Comparison of ENCODE assay signal across 10 mouse cellular contexts in the genomic region with DNA sequence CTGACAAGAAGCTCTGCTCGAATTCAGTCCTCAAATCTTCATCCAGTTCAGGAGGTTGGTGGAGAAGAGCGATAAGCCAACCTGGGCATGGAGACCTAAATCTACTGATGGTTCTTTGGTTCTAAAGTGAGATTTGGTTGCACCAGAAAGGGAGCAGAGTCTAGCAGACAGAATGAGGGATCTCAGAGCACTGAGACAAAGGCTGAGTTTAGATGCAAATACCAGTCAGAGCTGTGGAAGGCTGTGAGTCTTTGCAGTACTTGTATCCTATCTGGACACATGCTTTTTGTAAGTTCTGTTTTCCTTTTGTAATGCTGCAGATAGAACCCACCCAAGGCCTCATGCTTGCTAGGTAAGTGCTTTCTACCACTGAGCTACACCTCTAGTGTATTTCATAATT. TPM values are rescaled to one million over a fixed set of nuclear protein-coding genes. Genes with fewer than 3 reads are reported as not detected.
A peak's percentile ranks its signal among the peaks of the same experiment; 100 is the strongest.
DNase-seq lines count a peak whose midpoint lies in the region; ATAC-seq and TF ChIP-seq lines count a peak whose summit lies in the region.
"Had no signal": no experiment of that assay in that cellular context is flagged by ENCODE, and none has a peak within 500 bp of the region (broad histone marks: within the 10 kb centered on the region; RNA-seq: fewer than 3 reads in every experiment).

No protein-coding gene starts in this region.

- 0 out of 2 replicates have a peak overlapping the region, but pooled peaks have one; percentile 18 for H3K4me2 ChIP-seq in intestine, embryonic 15.5 days (replicated peaks)
- no peak overlapping the region for H3K4me2 ChIP-seq in intestine, postnatal 0 days (replicated peaks; ENCODE audit: low read depth)
- H3K4me2 ChIP-seq in embryonic facial prominence, embryonic 11.5 days (ENCODE audit: low read depth, low read length): peak overlapping the region; percentile 30
- H3K4me2 ChIP-seq in hindbrain, embryonic 11.5 days (replicated peaks; ENCODE audit: low read depth, low read length): peak overlapping the region; percentile 31; the same call in 1 of the 2 replicates
- peak overlapping the region; percentile 70 for H3K4me2 ChIP-seq in midbrain, embryonic 13.5 days (replicated peaks)
- H3K4me2 ChIP-seq in liver, embryonic 12.5 days: no peak overlapping the region
- H3K4me2 ChIP-seq: liver, embryonic 13.5 days had no signal

- no peak for DNase-seq in embryonic facial prominence, embryonic 11.5 days (ENCODE audit: low spot score)
- no peak for DNase-seq in hindbrain, embryonic 11.5 days (ENCODE audit: low spot score)
- no peak for DNase-seq in yolk sac, embryonic 10.5 days (ENCODE audit: low spot score)
- DNase-seq in gastrocnemius, postnatal 10 days: no peak
- DNase-seq: liver, embryonic 13.5 days had no signal

- WGBS in intestine, embryonic 15.5 days: 49% methylated on average over 2 of the region's 2 CpGs
- WGBS in intestine, postnatal 0 days: 27% methylated on average over 2 of the region's 2 CpGs
- 25% methylated on average over 2 of the region's 2 CpGs for WGBS in embryonic facial prominence, embryonic 11.5 days
- 13% methylated on average over 2 of the region's 2 CpGs for WGBS in hindbrain, embryonic 11.5 days
- 3% methylated on average over 2 of the region's 2 CpGs for WGBS in midbrain, embryonic 13.5 days
- WGBS in liver, embryonic 12.5 days (ENCODE audit: insufficient replicate concordance): 33% methylated on average over 2 of the region's 2 CpGs

- no peaks in the 10 kb centered on the region for H3K9me3 ChIP-seq in intestine, embryonic 15.5 days
- H3K9me3 ChIP-seq in intestine, postnatal 0 days (ENCODE audit: control insufficient read depth): no peaks in the 10 kb centered on the region
- no peaks in the 10 kb centered on the region for H3K9me3 ChIP-seq in embryonic facial prominence, embryonic 11.5 days (replicated peaks; ENCODE audit: control insufficient read depth, low read length)
- no peaks in the 10 kb centered on the region for H3K9me3 ChIP-seq in hindbrain, embryonic 11.5 days (ENCODE audit: control insufficient read depth, low read length)
- H3K9me3 ChIP-seq in midbrain, embryonic 13.5 days: no peaks in the 10 kb centered on the region
- no peaks in the 10 kb centered on the region for H3K9me3 ChIP-seq in liver, embryonic 12.5 days (replicated peaks)
- H3K9me3 ChIP-seq: liver, embryonic 13.5 days had no signal

- no peak overlapping the region for H3K9ac ChIP-seq in intestine, embryonic 15.5 days
- no peak overlapping the region for H3K9ac ChIP-seq in intestine, postnatal 0 days (ENCODE audit: low read depth, low read length)
- H3K9ac ChIP-seq in embryonic facial prominence, embryonic 11.5 days (replicated peaks; ENCODE audit: low read length): peak overlapping the region; percentile 32; the same call in 1 of the 2 replicates
- peak overlapping the region; percentile 40 for H3K9ac ChIP-seq in hindbrain, embryonic 11.5 days (ENCODE audit: low read depth, low read length)
- H3K9ac ChIP-seq in midbrain, embryonic 13.5 days (replicated peaks): peak overlapping the region; percentile 60
- no peak overlapping the region for H3K9ac ChIP-seq in liver, embryonic 12.5 days
- H3K9ac ChIP-seq: liver, embryonic 13.5 days had no signal

- no peaks in the 10 kb centered on the region; the same call in 1 of the 2 replicates for H3K4me1 ChIP-seq in intestine, embryonic 15.5 days (replicated peaks)
- H3K4me1 ChIP-seq in intestine, postnatal 0 days (replicated peaks; ENCODE audit: control insufficient read depth, insufficient read depth, low read length): no peaks in the 10 kb centered on the region
- no peaks in the 10 kb centered on the region for H3K4me1 ChIP-seq in embryonic facial prominence, embryonic 11.5 days (ENCODE audit: control insufficient read depth, insufficient read depth, low read length)
- H3K4me1 ChIP-seq in hindbrain, embryonic 11.5 days (replicated peaks; ENCODE audit: control insufficient read depth, insufficient read depth, low read length): peaks cover 2% of the 10 kb centered on the region; the same call in 1 of the 2 replicates
- H3K4me1 ChIP-seq in midbrain, embryonic 13.5 days (replicated peaks): peaks cover 43% of the 10 kb centered on the region
- H3K4me1 ChIP-seq in liver, embryonic 12.5 days: no peaks in the 10 kb centered on the region
- H3K4me1 ChIP-seq: liver, embryonic 13.5 days had no signal

- H3K27ac ChIP-seq in intestine, embryonic 15.5 days: no peak overlapping the region
- H3K27ac ChIP-seq in intestine, postnatal 0 days (ENCODE audit: low read depth, low read length): no peak overlapping the region
- H3K27ac ChIP-seq in embryonic facial prominence, embryonic 11.5 days (replicated peaks; ENCODE audit: low read depth, low read length): peak overlapping the region; percentile 29; the same call in 1 of the 2 replicates
- peak overlapping the region; percentile 90 for H3K27ac ChIP-seq in hindbrain, embryonic 11.5 days (ENCODE audit: low read depth, low read length)
- H3K27ac ChIP-seq in midbrain, embryonic 13.5 days: peak overlapping the region; percentile 96
- no peak overlapping the region for H3K27ac ChIP-seq in liver, embryonic 12.5 days
- H3K27ac ChIP-seq: liver, embryonic 13.5 days had no signal

- no peaks in the 10 kb centered on the region for H3K27me3 ChIP-seq in intestine, embryonic 15.5 days (replicated peaks)
- no peaks in the 10 kb centered on the region for H3K27me3 ChIP-seq in intestine, postnatal 0 days (replicated peaks; ENCODE audit: control insufficient read depth, insufficient read depth, low read length)
- no peaks in the 10 kb centered on the region for H3K27me3 ChIP-seq in embryonic facial prominence, embryonic 11.5 days (ENCODE audit: control insufficient read depth, insufficient read depth, low read length)
- H3K27me3 ChIP-seq in hindbrain, embryonic 11.5 days (ENCODE audit: control insufficient read depth, insufficient read depth, low read length): no peaks in the 10 kb centered on the region
- H3K27me3 ChIP-seq in midbrain, embryonic 13.5 days: no peaks in the 10 kb centered on the region
- H3K27me3 ChIP-seq in liver, embryonic 12.5 days (replicated peaks): no peaks in the 10 kb centered on the region
- H3K27me3 ChIP-seq: liver, embryonic 13.5 days had no signal

- no peak overlapping the region for H3K4me3 ChIP-seq in intestine, embryonic 15.5 days (replicated peaks)
- no peak overlapping the region for H3K4me3 ChIP-seq in intestine, postnatal 0 days (ENCODE audit: low read depth, low read length)
- H3K4me3 ChIP-seq in embryonic facial prominence, embryonic 11.5 days (ENCODE audit: low read depth, low read length): peak overlapping the region; percentile 3; the same call in 1 of the 2 replicates
- peak overlapping the region; percentile 16 for H3K4me3 ChIP-seq in hindbrain, embryonic 11.5 days (ENCODE audit: low read depth, low read length)
- H3K4me3 ChIP-seq in midbrain, embryonic 13.5 days (replicated peaks): peak overlapping the region; percentile 37
- H3K4me3 ChIP-seq in liver, embryonic 12.5 days: no peak overlapping the region
- H3K4me3 ChIP-seq: liver, embryonic 13.5 days had no signal

- TF ChIP-seq CTCF in intestine, postnatal 0 days (IDR thresholded peaks at IDR 0.05; ENCODE audit: low read depth): no peak

- H3K36me3 ChIP-seq in intestine, embryonic 15.5 days: no peaks in the 10 kb centered on the region
- H3K36me3 ChIP-seq in intestine, postnatal 0 days (ENCODE audit: control insufficient read depth, insufficient read depth): no peaks in the 10 kb centered on the region
- no peaks in the 10 kb centered on the region for H3K36me3 ChIP-seq in embryonic facial prominence, embryonic 11.5 days (replicated peaks; ENCODE audit: control insufficient read depth, insufficient read depth, low read depth, low read length)
- no peaks in the 10 kb centered on the region for H3K36me3 ChIP-seq in hindbrain, embryonic 11.5 days (ENCODE audit: control insufficient read depth, insufficient read depth, low read length)
- no peaks in the 10 kb centered on the region for H3K36me3 ChIP-seq in midbrain, embryonic 13.5 days
- no peaks in the 10 kb centered on the region for H3K36me3 ChIP-seq in liver, embryonic 12.5 days
- H3K36me3 ChIP-seq: liver, embryonic 13.5 days had no signal

- no peak for ATAC-seq in intestine, embryonic 15.5 days
- no peak for ATAC-seq in intestine, postnatal 0 days
- ATAC-seq in embryonic facial prominence, embryonic 11.5 days (replicated peaks; ENCODE audit: insufficient number of reproducible peaks, low FRiP score, low TSS enrichment, low read depth): peak; percentile 32
- peak; percentile 51 for ATAC-seq in hindbrain, embryonic 11.5 days (ENCODE audit: low FRiP score)
- peak; percentile 68 for ATAC-seq in midbrain, embryonic 13.5 days
- no peak for ATAC-seq in liver, embryonic 12.5 days

RNA-seq across cellular contexts. Expression of gene Fez1, which starts 0.4 kb away (rescaled TPM):
- 16.5 and 16.9 TPM in 2 replicates for polyA plus RNA-seq in intestine, embryonic 15.5 days (2015; fragmentation: Nextera tagmentation; extraction: Ambion mirVana)
- polyA plus RNA-seq in intestine, postnatal 0 days (2015; fragmentation: Nextera tagmentation; extraction: Ambion mirVana): 9.6 and 10.3 TPM in 2 replicates
- 107 and 110 TPM in 2 replicates for polyA plus RNA-seq in embryonic facial prominence, embryonic 11.5 days (2014; fragmentation: Nextera tagmentation; extraction: Ambion mirVana)
- polyA plus RNA-seq in hindbrain, embryonic 11.5 days (2014; fragmentation: Nextera tagmentation; extraction: Ambion mirVana): 343 and 384 TPM in 2 replicates
- polyA plus RNA-seq in midbrain, embryonic 13.5 days (2015; fragmentation: Nextera tagmentation; extraction: Ambion mirVana): 624 and 647 TPM in 2 replicates
- 1 to 10 TPM; 4.4 to 6.5 TPM for total RNA-seq in gastrocnemius, postnatal 10 days (2021)
- polyA plus RNA-seq in liver, embryonic 12.5 days (2016; fragmentation: Nextera tagmentation; extraction: Ambion mirVana): 0.82 and 0.99 TPM in 2 replicates
- total RNA-seq: common myeloid progenitor, adult 5-6 weeks had no signal

RNA-seq across cellular contexts. Expression of gene Ei24, which starts 24.8 kb away (rescaled TPM):
- 93.5 and 95.5 TPM in 2 replicates for polyA plus RNA-seq in intestine, embryonic 15.5 days (2015; fragmentation: Nextera tagmentation; extraction: Ambion mirVana)
- 60.8 and 61.6 TPM in 2 replicates for polyA plus RNA-seq in intestine, postnatal 0 days (2015; fragmentation: Nextera tagmentation; extraction: Ambion mirVana)
- polyA plus RNA-seq in embryonic facial prominence, embryonic 11.5 days (2014; fragmentation: Nextera tagmentation; extraction: Ambion mirVana): 71.0 and 73.6 TPM in 2 replicates
- 61.7 and 68.7 TPM in 2 replicates for polyA plus RNA-seq in hindbrain, embryonic 11.5 days (2014; fragmentation: Nextera tagmentation; extraction: Ambion mirVana)
- 111 and 115 TPM in 2 replicates for polyA plus RNA-seq in midbrain, embryonic 13.5 days (2015; fragmentation: Nextera tagmentation; extraction: Ambion mirVana)
- total RNA-seq in gastrocnemius, postnatal 10 days (2021): 10 to 100 TPM; 46.6 to 56.8 TPM
- polyA plus RNA-seq in liver, embryonic 12.5 days (2016; fragmentation: Nextera tagmentation; extraction: Ambion mirVana): 41.9 and 42.7 TPM in 2 replicates

RNA-seq across cellular contexts. Expression of gene Stt3a, which starts 54.5 kb away (rescaled TPM):
- 313 and 370 TPM in 2 replicates for polyA plus RNA-seq in intestine, embryonic 15.5 days (2015; fragmentation: Nextera tagmentation; extraction: Ambion mirVana)
- polyA plus RNA-seq in intestine, postnatal 0 days (2015; fragmentation: Nextera tagmentation; extraction: Ambion mirVana): 166 and 179 TPM in 2 replicates
- polyA plus RNA-seq in embryonic facial prominence, embryonic 11.5 days (2014; fragmentation: Nextera tagmentation; extraction: Ambion mirVana): 212 and 214 TPM in 2 replicates
- polyA plus RNA-seq in hindbrain, embryonic 11.5 days (2014; fragmentation: Nextera tagmentation; extraction: Ambion mirVana): 140 and 166 TPM in 2 replicates
- polyA plus RNA-seq in midbrain, embryonic 13.5 days (2015; fragmentation: Nextera tagmentation; extraction: Ambion mirVana): 100 and 111 TPM in 2 replicates
- total RNA-seq in gastrocnemius, postnatal 10 days (2021): 10 to 100 TPM; 77.5 to 91.3 TPM
- 218 and 227 TPM in 2 replicates for polyA plus RNA-seq in liver, embryonic 12.5 days (2016; fragmentation: Nextera tagmentation; extraction: Ambion mirVana)

Comparison
In these comparisons a context has a peak if more than half of its experiments do, and no peak if none do; other contexts are left out.
1. H3K4me2 ChIP-seq: peak in intestine, embryonic 15.5 days (single experiment), embryonic facial prominence, embryonic 11.5 days (single experiment), hindbrain, embryonic 11.5 days (single experiment) and midbrain, embryonic 13.5 days (single experiment); none in intestine, postnatal 0 days (single experiment) and liver, embryonic 12.5 days (single experiment).
2. ATAC-seq: peak in embryonic facial prominence, embryonic 11.5 days (single experiment), hindbrain, embryonic 11.5 days (single experiment) and midbrain, embryonic 13.5 days (single experiment); none in intestine, embryonic 15.5 days (single experiment), intestine, postnatal 0 days (single experiment) and liver, embryonic 12.5 days (single experiment).
3. H3K27ac ChIP-seq: peak in embryonic facial prominence, embryonic 11.5 days (single experiment), hindbrain, embryonic 11.5 days (single experiment) and midbrain, embryonic 13.5 days (single experiment); none in intestine, embryonic 15.5 days (single experiment), intestine, postnatal 0 days (single experiment) and liver, embryonic 12.5 days (single experiment).
4. H3K4me3 ChIP-seq: peak in embryonic facial prominence, embryonic 11.5 days (single experiment), hindbrain, embryonic 11.5 days (single experiment) and midbrain, embryonic 13.5 days (single experiment); none in intestine, embryonic 15.5 days (single experiment), intestine, postnatal 0 days (single experiment) and liver, embryonic 12.5 days (single experiment).
5. H3K9ac ChIP-seq: peak in embryonic facial prominence, embryonic 11.5 days (single experiment), hindbrain, embryonic 11.5 days (single experiment) and midbrain, embryonic 13.5 days (single experiment); none in intestine, embryonic 15.5 days (single experiment), intestine, postnatal 0 days (single experiment) and liver, embryonic 12.5 days (single experiment).